Mouse (Mus musculus): ENCODE results near the gene Arhgap15. TPM values are rescaled to one million over a fixed set of nuclear protein-coding genes. Genes with fewer than 3 reads are reported as not detected.

Arhgap15 gene
- total and polyA plus RNA-seq, 3 experiments: 0.39 to 1.2 (median 0.70) TPM

GRCm38 (mm10) chr2:44102351-44102750, 353.7 kb downstream of the Arhgap15 start:
- H3K9ac ChIP-seq (ENCODE audit: low read depth, low read length): no peak overlapping the region; the same call in 1 of the 2 replicates
- intact Hi-C loops (cut with DNase I): no loop called here
- H3K4me3 ChIP-seq: no peak overlapping the region
- no peak overlapping the region for H3K27ac ChIP-seq
- no peaks in the 10 kb centered on the region for H3K79me2 ChIP-seq (replicated peaks; ENCODE audit: control insufficient read depth, insufficient read depth, low read length)
- H3K27me3 ChIP-seq (ENCODE audit: control insufficient read depth, insufficient read depth, low read length): no peaks in the 10 kb centered on the region
- TF ChIP-seq EP300 (IDR thresholded peaks at IDR 0.05; ENCODE audit: insufficient read depth, low read depth, low read length): no peak
- no peak for TF ChIP-seq CTCF (IDR thresholded peaks at IDR 0.05)
- no peak for TF ChIP-seq POLR2A (IDR thresholded peaks at IDR 0.05; ENCODE audit: insufficient read depth, low read depth, low read length)
- WGBS: 89% methylated on average over 6 of the region's 6 CpGs
- H3K4me1 ChIP-seq (ENCODE audit: control insufficient read depth, insufficient read depth, low read length): no peaks in the 10 kb centered on the region
- DNase-seq: no peak
- H3K36me3 ChIP-seq (ENCODE audit: control insufficient read depth, insufficient read depth, low read length): no peaks in the 10 kb centered on the region

- no peaks in the 10 kb centered on the region for H3K27me3 ChIP-seq (ENCODE audit: control insufficient read depth, insufficient read depth, low read length)
- H3K79me2 ChIP-seq (replicated peaks; ENCODE audit: control insufficient read depth, insufficient read depth, low read length): no peaks in the 10 kb centered on the region
- peak in 1 of 2 experiments; percentile 10 for DNase-seq
- no peak overlapping the region for H3K4me3 ChIP-seq
- H3K27ac ChIP-seq: peak overlapping the region; percentile 27
- H3K4me1 ChIP-seq (ENCODE audit: control insufficient read depth, insufficient read depth, low read length): no peaks in the 10 kb centered on the region
- TF ChIP-seq CTCF (IDR thresholded peaks at IDR 0.05) (no peak), POLR2A (IDR thresholded peaks at IDR 0.05; ENCODE audit: insufficient read depth, low read depth, low read length) (no peak), EP300 (IDR thresholded peaks at IDR 0.05; ENCODE audit: insufficient read depth, low read depth, low read length) (no peak)
- H3K9ac ChIP-seq (ENCODE audit: low read depth, low read length): no peak overlapping the region
- 77% methylated on average over 8 of the region's 8 CpGs for WGBS
- no peaks in the 10 kb centered on the region for H3K36me3 ChIP-seq (ENCODE audit: control insufficient read depth, insufficient read depth, low read length)
- intact Hi-C loops (cut with DNase I): no loop called here
Observed at GRCm38 (mm10) chr2:44103321-44103720, 354.7 kb downstream of the Arhgap15 start.

GRCm38 (mm10) chr2:44103742-44104141, 355.1 kb downstream of the Arhgap15 start:
- no peak overlapping the region for H3K9ac ChIP-seq (ENCODE audit: low read depth, low read length)
- no peaks in the 10 kb centered on the region for H3K79me2 ChIP-seq (replicated peaks; ENCODE audit: control insufficient read depth, insufficient read depth, low read length)
- peak overlapping the region; percentile 48 for H3K27ac ChIP-seq
- intact Hi-C loops (cut with DNase I): no loop called here
- peak in 1 of 2 experiments; percentile 38 for DNase-seq
- no peak overlapping the region for H3K4me3 ChIP-seq
- H3K27me3 ChIP-seq (ENCODE audit: control insufficient read depth, insufficient read depth, low read length): no peaks in the 10 kb centered on the region
- no peaks in the 10 kb centered on the region for H3K36me3 ChIP-seq (ENCODE audit: control insufficient read depth, insufficient read depth, low read length)
- 74% methylated on average over 5 of the region's 5 CpGs for WGBS
- no peaks in the 10 kb centered on the region for H3K4me1 ChIP-seq (ENCODE audit: control insufficient read depth, insufficient read depth, low read length)
- TF ChIP-seq CTCF (IDR thresholded peaks at IDR 0.05): peak; percentile 69
- TF ChIP-seq POLR2A (IDR thresholded peaks at IDR 0.05; ENCODE audit: insufficient read depth, low read depth, low read length): no peak
- TF ChIP-seq EP300 (IDR thresholded peaks at IDR 0.05; ENCODE audit: insufficient read depth, low read depth, low read length): no peak

- intact Hi-C loops (cut with DNase I): no loop called here
- Histone ChIP-seq H3K27ac (peak overlapping the region; percentile 48), H3K27me3 (ENCODE audit: control insufficient read depth, insufficient read depth, low read length) (no peaks in the 10 kb centered on the region), H3K36me3 (ENCODE audit: control insufficient read depth, insufficient read depth, low read length) (no peaks in the 10 kb centered on the region), H3K9ac (ENCODE audit: low read depth, low read length) (0 out of 2 replicates have a peak overlapping the region, but pooled peaks have one; percentile 10), H3K4me1 (ENCODE audit: control insufficient read depth, insufficient read depth, low read length) (no peaks in the 10 kb centered on the region), H3K4me3 (no peak overlapping the region), H3K79me2 (replicated peaks; ENCODE audit: control insufficient read depth, insufficient read depth, low read length) (no peaks in the 10 kb centered on the region)
- DNase-seq: peak; percentile 61 to 74
- TF ChIP-seq POLR2A (IDR thresholded peaks at IDR 0.05; ENCODE audit: insufficient read depth, low read depth, low read length): no peak
- TF ChIP-seq CTCF (IDR thresholded peaks at IDR 0.05): no peak
- no peak for TF ChIP-seq EP300 (IDR thresholded peaks at IDR 0.05; ENCODE audit: insufficient read depth, low read depth, low read length)
- WGBS: 55% methylated on average over 22 of the region's 22 CpGs
Observed at GRCm38 (mm10) chr2:44104282-44105197, 355.9 kb downstream of the Arhgap15 start.

GRCm38 (mm10) chr2:44105198-44105555, 356.6 kb downstream of the Arhgap15 start:
- intact Hi-C loops (cut with DNase I): no loop called here
- H3K27me3 ChIP-seq (ENCODE audit: control insufficient read depth, insufficient read depth, low read length): no peaks in the 10 kb centered on the region
- H3K9ac ChIP-seq (ENCODE audit: low read depth, low read length): no peak overlapping the region
- H3K79me2 ChIP-seq (replicated peaks; ENCODE audit: control insufficient read depth, insufficient read depth, low read length): no peaks in the 10 kb centered on the region
- no peak for DNase-seq
- H3K4me1 ChIP-seq (ENCODE audit: control insufficient read depth, insufficient read depth, low read length): no peaks in the 10 kb centered on the region
- H3K27ac ChIP-seq: peak overlapping the region; percentile 48
- TF ChIP-seq EP300 (IDR thresholded peaks at IDR 0.05; ENCODE audit: insufficient read depth, low read depth, low read length) (no peak), POLR2A (IDR thresholded peaks at IDR 0.05; ENCODE audit: insufficient read depth, low read depth, low read length) (no peak), CTCF (IDR thresholded peaks at IDR 0.05) (no peak)
- H3K4me3 ChIP-seq: no peak overlapping the region
- no peaks in the 10 kb centered on the region for H3K36me3 ChIP-seq (ENCODE audit: control insufficient read depth, insufficient read depth, low read length)
- WGBS: 75% methylated on average over 8 of the region's 8 CpGs

GRCm38 (mm10) chr2:44106359-44106758, 357.7 kb downstream of the Arhgap15 start:
- Histone ChIP-seq H3K4me3 (no peak overlapping the region), H3K4me1 (ENCODE audit: control insufficient read depth, insufficient read depth, low read length) (no peaks in the 10 kb centered on the region), H3K9ac (ENCODE audit: low read depth, low read length) (no peak overlapping the region), H3K27me3 (ENCODE audit: control insufficient read depth, insufficient read depth, low read length) (no peaks in the 10 kb centered on the region), H3K27ac (no peak overlapping the region), H3K79me2 (replicated peaks; ENCODE audit: control insufficient read depth, insufficient read depth, low read length) (no peaks in the 10 kb centered on the region), H3K36me3 (ENCODE audit: control insufficient read depth, insufficient read depth, low read length) (no peaks in the 10 kb centered on the region)
- 88% methylated on average over 8 of the region's 8 CpGs for WGBS
- intact Hi-C loops (cut with DNase I): no loop called here
- TF ChIP-seq EP300 (IDR thresholded peaks at IDR 0.05; ENCODE audit: insufficient read depth, low read depth, low read length) (no peak), POLR2A (IDR thresholded peaks at IDR 0.05; ENCODE audit: insufficient read depth, low read depth, low read length) (no peak), CTCF (IDR thresholded peaks at IDR 0.05) (no peak)
- no peak for DNase-seq

Data from heart, adult 2 months (tissue).